Mouse (Mus musculus) thymus, postnatal 25 days (tissue): ENCODE measurements around the gene Rilpl1.
A peak's percentile ranks its signal among the peaks of the same experiment; 100 is the strongest.

Source experiments
- DNase-seq: peaks from one replicate; pipeline ENCODE4 v3.0.0; 2022

Gene Rilpl1

DNA sequence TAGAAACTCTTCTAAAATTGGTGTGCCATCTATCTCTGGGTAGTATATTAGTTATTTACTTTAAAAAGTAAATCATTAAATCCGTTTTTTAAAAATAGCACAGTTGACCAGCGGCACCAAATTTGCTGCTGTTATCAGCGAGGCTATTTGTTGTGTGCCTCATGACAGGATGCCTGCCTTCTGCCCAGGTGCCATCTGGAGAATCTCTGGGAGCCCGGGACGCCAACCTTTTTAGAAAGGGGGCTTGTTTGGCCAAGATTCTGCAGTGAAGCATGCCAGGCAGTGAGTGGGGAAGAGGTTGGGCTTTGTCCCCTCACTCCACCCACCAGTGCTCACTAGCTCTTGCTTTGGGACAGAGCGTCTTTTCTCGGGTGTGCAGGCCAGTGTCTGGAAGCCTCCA is 81.1 kb downstream of the Rilpl1 start:
- DNase-seq: no peak

DNA sequence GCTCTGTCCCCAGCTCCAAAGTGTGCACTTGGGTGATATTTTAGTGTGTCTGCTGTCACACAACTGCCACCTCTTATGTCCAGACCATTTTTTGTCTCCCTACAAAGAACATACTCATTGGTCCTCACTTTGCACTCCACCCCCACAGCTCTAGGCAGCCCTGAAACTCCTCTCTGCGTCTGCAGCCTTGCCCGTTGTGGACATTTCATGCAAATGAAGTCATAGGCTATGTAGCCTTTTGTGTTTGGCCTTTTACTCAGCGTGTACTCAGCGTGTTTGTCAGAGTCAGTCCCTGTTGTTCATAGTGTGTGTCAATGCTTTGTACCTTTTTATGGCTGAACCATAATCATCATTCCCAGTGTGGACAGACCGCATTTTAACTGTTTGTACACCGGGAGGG is 81.7 kb downstream of the Rilpl1 start:
- no peak for DNase-seq

- DNase-seq: peak; percentile 26
Measured at GRCm38 (mm10) chr5:124446301-124446881, 84.8 kb downstream of the Rilpl1 start.

DNA sequence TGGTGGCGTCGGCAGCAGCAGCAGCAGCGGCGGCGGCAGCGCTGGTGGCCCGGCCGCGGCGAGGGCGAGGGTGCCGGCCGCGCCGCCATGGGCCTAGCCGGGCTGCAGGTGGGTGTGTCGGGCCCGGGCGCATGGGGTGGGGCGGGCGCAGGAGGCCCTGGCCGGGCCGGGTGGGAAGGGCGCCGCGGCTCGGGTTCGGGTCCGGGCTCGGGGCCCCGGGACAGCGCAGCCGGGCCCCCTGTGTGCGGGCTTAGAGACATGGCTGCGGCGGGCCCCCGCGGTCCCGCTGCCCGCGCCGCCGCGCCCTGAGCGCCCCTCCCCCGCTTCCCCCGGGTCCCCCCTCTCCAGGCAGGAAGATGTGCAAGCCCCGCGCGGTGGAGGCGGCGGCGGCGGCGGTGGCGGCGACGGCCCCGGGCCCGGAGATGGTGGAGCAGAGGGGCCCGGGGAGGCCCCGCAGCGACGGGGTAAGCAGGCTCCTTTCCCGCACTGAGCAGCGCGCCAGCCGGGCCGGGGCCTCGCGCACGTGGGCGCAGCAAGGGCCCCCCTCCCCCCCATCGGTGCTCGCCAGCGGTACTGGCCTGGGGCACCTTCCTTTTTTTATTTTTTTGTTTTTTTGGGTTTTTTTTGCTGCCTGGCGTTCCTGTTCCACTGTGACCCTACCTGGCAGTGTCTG is 85.4 kb downstream of the Rilpl1 start:
- DNase-seq: peak; percentile 68

DNA sequence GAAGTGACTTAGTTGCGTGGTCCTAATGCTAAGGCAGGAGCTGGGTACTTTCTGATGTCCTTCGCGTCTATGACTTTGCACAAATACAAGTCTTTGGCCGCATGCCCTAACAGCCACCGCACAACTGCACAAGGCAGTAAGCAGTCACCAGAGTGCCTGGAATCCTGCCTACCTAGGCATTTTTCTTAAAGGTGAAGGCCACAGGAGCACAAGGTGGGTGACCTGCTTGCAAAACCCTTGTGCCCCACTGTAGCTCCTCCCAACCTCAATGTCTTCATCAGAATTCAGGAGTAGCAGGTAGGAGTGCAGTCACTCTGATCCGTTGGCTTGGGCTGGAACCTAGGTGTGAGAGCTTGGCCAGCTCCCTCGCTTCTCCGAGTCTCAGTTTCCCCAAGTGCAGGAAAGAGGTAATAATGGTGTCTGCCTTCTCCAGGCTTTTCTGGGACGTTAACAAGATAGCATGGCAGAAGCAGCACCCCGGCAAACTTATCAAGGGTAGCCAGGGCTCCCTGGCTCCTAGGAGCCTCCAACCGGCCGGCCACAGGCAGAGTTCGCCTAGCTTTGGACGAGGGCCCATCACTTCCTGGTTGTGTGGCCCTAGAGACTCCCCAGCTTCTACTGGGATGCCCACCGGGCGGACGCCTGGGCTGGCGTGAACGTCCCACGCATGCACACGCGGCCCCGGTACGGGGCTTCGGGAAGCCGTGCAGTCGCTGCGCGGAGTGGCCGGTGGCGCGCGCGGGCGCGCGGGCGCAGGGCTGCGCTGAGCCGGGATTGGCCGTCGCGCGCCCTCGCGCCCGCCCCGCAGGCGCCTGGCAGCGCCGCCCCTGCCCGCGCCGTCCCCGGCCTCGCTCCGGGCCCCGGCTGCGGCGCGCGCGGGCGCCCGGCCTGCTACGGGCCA is 86.3 kb downstream of the Rilpl1 start:
- peak; percentile 80 for DNase-seq

- no peak for DNase-seq
Measured at GRCm38 (mm10) chr5:124444208-124444607, 87.0 kb downstream of the Rilpl1 start.
